Mouse (Mus musculus) intestine, embryonic 15.5 days (tissue): ENCODE results near the gene Bora. TPM values are rescaled to one million over a fixed set of nuclear protein-coding genes. Genes with fewer than 3 reads are reported as not detected.
A peak's percentile ranks its signal among the peaks of the same experiment; 100 is the strongest.
"Not testable (repeated sequence)": the region's sequence is repeated elsewhere in the genome, so short reads cannot be mapped to it uniquely, and the experiment has no call there.

Source experiments
- ATAC-seq: fragments of 200-750 bp; cut with Nextera tagmentation; 2 replicates; pipeline ENCODE4 v1.8.0; 2017; ENCODE audit warnings: moderate TSS enrichment, moderate library complexity
- H3K27ac ChIP-seq: fragments of 300-500 bp; sonication (generic); 2 replicates; pipeline ENCODE4 v1.5.1; 2015; ENCODE audit warnings: mild to moderate bottlenecking, inconsistent platforms
- H3K27me3 ChIP-seq: fragments of 300-500 bp; sonication (generic); replicated peaks from 2 replicates; pipeline ENCODE4 v1.6.1; 2015; ENCODE audit warnings: inconsistent platforms
- H3K36me3 ChIP-seq: fragments of 300-500 bp; sonication (generic); 2 replicates; pipeline ENCODE4 v1.6.1; 2015; ENCODE audit warnings: inconsistent platforms
- H3K4me1 ChIP-seq: fragments of 300-500 bp; sonication (generic); replicated peaks from 2 replicates; pipeline ENCODE4 v1.6.1; 2015; ENCODE audit warnings: inconsistent platforms
- H3K4me2 ChIP-seq: fragments of 300-500 bp; sonication (generic); replicated peaks from 2 replicates; pipeline ENCODE4 v1.6.1; 2015; ENCODE audit warnings: mild to moderate bottlenecking, inconsistent platforms
- H3K4me3 ChIP-seq: fragments of 300-500 bp; sonication (generic); replicated peaks from 2 replicates; pipeline ENCODE4 v1.5.1; 2015; ENCODE audit warnings: inconsistent platforms
- H3K9ac ChIP-seq: fragments of 300-500 bp; sonication (generic); 2 replicates; pipeline ENCODE4 v1.6.1; 2015; ENCODE audit warnings: inconsistent platforms
- H3K9me3 ChIP-seq: fragments of 300-500 bp; sonication (generic); 2 replicates; pipeline ENCODE4 v1.6.1; 2016; ENCODE audit warnings: inconsistent platforms
- WGBS: fragments of 180-500 bp; shearing (Covaris S2); methylation state at CpG from one replicate; pipeline ENCODE4 v1.1.7; 2015; 5-methylcytosine and 5-hydroxymethylcytosine counted together
- polyA plus RNA-seq: library from polyadenylated mRNA; unstranded; fragments of >200 nt; fragmentation: Nextera tagmentation; extraction: Ambion mirVana; gene quantifications from 2 replicates; pipeline ENCODE4 v1.2.1, GENCODE M21; 2015

Gene Bora
- polyA plus RNA-seq, 1 experiment from 2014 or later = 61.2 TPM

- 75% methylated on average over 2 of the region's 2 CpGs for WGBS
- no peak overlapping the region for H3K9ac ChIP-seq
- H3K27me3 ChIP-seq = no peaks in the 10 kb centered on the region
- no peak overlapping the region for H3K4me3 ChIP-seq
- no peak overlapping the region for H3K27ac ChIP-seq
- peak; percentile 61 for ATAC-seq
- no peaks in the 10 kb centered on the region for H3K9me3 ChIP-seq
- H3K4me2 ChIP-seq = no peak overlapping the region
- H3K36me3 ChIP-seq = no peaks in the 10 kb centered on the region
- H3K4me1 ChIP-seq = peaks cover 3% of the 10 kb centered on the region; the same call in 1 of the 2 replicates
Measured at GRCm38 (mm10) chr14:99037703-99038102, 8.3 kb upstream of the Bora start.

DNA sequence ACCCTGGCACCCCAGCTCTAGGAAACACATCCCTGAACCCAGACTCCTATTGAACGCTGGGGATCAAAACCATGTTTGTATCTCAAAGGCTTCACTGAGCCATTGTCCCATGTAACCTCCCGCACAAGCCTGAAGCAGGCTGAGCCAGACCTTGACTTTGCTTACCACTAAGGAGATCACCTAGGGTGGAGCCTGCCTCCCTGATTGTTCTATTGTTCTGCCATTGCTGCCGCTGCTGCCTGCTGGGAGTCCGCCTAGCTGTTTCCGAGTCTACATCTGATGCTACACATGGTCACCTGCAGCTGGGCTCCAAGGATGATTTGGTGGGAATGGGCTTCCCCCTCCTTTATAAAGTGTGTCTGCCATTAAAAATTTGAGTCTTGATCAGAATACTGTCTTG is 6.7 kb upstream of the Bora start:
- not testable (repeated sequence) for ATAC-seq, H3K9ac ChIP-seq, H3K9me3 ChIP-seq, H3K27ac ChIP-seq, H3K27me3 ChIP-seq, H3K4me3 ChIP-seq, H3K4me2 ChIP-seq, H3K36me3 ChIP-seq
- 81% methylated on average over 5 of the region's 5 CpGs for WGBS
- peaks cover 11% of the 10 kb centered on the region for H3K4me1 ChIP-seq

- no peak overlapping the region for H3K27ac ChIP-seq
Measured at GRCm38 (mm10) chr14:99041416-99041815, 4.6 kb upstream of the Bora start.

DNA sequence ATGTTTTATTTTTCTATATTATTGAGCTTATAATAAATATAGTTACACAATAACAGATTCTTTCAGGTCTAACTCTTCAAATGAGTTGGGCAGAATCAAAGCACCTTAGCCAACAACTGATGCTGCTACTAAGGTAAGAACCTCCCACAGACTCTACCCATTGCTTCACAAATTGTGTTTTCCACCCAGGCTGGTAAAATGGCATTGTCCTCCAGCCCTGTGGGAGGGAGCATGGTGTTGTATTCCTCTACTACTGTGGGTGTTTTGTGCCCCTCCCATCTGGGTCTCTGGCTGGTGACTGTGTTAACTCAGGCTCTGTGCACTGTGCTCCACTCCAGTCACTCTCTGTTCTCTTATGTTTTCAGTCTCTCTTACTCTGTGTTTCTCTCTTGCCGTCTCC is 2.5 kb upstream of the Bora start:
- Histone ChIP-seq H3K4me3 (no peak overlapping the region), H3K27me3 (no peaks in the 10 kb centered on the region), H3K27ac (no peak overlapping the region), H3K4me1 (peaks cover 14% of the 10 kb centered on the region), H3K36me3 (no peaks in the 10 kb centered on the region), H3K9me3 (no peaks in the 10 kb centered on the region), H3K9ac (no peak overlapping the region), H3K4me2 (no peak overlapping the region)
- WGBS = 69% methylated on average over 1 of the region's 1 CpGs
- ATAC-seq = no peak

More at GRCm38 (mm10) chr14:99041416-99041815, 4.6 kb upstream of the Bora start:
- no peak overlapping the region for H3K4me3 ChIP-seq
- no peaks in the 10 kb centered on the region for H3K27me3 ChIP-seq
- no peak overlapping the region for H3K9ac ChIP-seq
- no peak overlapping the region for H3K4me2 ChIP-seq
- H3K36me3 ChIP-seq = no peaks in the 10 kb centered on the region
- ATAC-seq = no peak
- H3K9me3 ChIP-seq = no peaks in the 10 kb centered on the region
- peaks cover 14% of the 10 kb centered on the region for H3K4me1 ChIP-seq
- 66% methylated on average over 4 of the region's 4 CpGs for WGBS

- H3K4me2 ChIP-seq = peak overlapping the region; percentile 61
- peak overlapping the region; percentile 93; the same call in 1 of the 2 replicates for H3K4me3 ChIP-seq
- no peak overlapping the region for H3K27ac ChIP-seq
- H3K36me3 ChIP-seq = no peaks in the 10 kb centered on the region
- H3K27me3 ChIP-seq = no peaks in the 10 kb centered on the region
- ATAC-seq = no peak
- H3K4me1 ChIP-seq = peaks cover 14% of the 10 kb centered on the region
- no peaks in the 10 kb centered on the region for H3K9me3 ChIP-seq
- H3K9ac ChIP-seq = no peak overlapping the region
- WGBS = 39% methylated on average over 10 of the region's 10 CpGs
Measured at GRCm38 (mm10) chr14:99044096-99044495, 1.9 kb upstream of the Bora start.

GRCm38 (mm10) chr14:99044718-99045117 is 1.3 kb upstream of the Bora start:
- peak overlapping the region; percentile 92 for H3K9ac ChIP-seq
- 4% methylated on average over 5 of the region's 5 CpGs for WGBS
- peak overlapping the region; percentile 61 for H3K4me2 ChIP-seq
- ATAC-seq = no peak
- no peaks in the 10 kb centered on the region for H3K36me3 ChIP-seq
- H3K27me3 ChIP-seq = no peaks in the 10 kb centered on the region
- H3K4me1 ChIP-seq = peaks cover 14% of the 10 kb centered on the region
- no peak overlapping the region for H3K27ac ChIP-seq
- no peaks in the 10 kb centered on the region for H3K9me3 ChIP-seq
- H3K4me3 ChIP-seq = peak overlapping the region; percentile 93

DNA sequence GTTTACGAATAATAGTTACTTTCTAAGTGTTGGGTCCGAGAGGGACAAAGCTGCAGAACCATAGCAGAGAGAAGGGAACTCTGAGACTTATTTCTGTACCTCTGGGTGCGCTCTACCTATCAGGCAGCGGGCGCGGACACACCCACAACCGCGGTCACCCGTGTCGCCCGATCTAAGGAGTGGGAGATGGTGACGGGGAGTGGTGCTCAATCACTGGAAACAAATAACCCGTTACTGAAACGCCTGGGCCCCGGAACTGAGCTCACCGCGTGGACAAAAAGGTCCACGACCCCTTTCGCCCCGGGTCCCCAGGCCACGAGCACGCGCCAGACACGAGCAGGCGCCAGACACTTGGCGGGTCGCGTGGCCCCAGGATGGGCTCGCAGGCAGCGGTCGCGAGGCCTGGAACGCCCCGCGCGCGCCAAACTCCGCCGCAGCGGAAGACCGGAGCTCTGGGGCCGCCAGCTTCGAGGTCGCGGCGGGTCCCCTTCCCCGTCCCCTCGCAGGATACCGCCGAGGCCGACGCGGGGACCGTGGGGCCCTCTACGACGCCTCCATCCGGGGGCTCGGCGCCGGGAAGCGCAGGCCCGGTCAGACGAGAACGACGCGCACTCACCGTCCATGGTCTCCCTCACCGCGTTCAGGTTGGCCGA is 518 bp upstream of the Bora start:
- Histone ChIP-seq H3K9me3 (no peaks in the 10 kb centered on the region), H3K27ac (peak overlapping the region; percentile 87), H3K4me1 (peaks cover 14% of the 10 kb centered on the region), H3K4me3 (peak overlapping the region; percentile 93), H3K9ac (peak overlapping the region; percentile 92), H3K4me2 (peak overlapping the region; percentile 61), H3K27me3 (no peaks in the 10 kb centered on the region), H3K36me3 (0 out of 2 replicates have a peak, but pooled peaks cover 3% of the 10 kb centered on the region)
- under 1% methylated on average over 67 of the region's 70 CpGs for WGBS
- peak; percentile 23 for ATAC-seq

DNA sequence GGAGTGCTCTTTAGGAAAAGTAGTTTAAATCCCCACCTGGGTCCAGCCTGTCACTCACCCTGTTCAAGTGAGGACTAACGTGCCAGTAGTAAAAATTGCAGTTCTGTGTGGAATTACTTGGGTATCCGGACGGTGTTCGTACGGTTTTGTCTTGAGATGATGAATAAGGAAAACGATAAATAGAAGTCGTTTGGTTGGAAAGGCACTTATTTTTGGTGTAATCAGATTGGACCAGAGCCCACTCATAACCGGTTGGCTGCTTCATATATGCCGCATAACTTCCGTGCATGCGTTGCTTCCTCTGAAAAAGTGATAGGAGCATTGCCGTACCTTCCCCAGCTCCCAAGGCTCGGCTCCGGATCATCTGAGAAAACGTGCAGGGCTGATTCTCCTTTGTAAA is 760 bp downstream of the Bora start:
- Histone ChIP-seq H3K9me3 (no peaks in the 10 kb centered on the region), H3K9ac (peak overlapping the region; percentile 92), H3K27me3 (no peaks in the 10 kb centered on the region), H3K4me3 (peak overlapping the region; percentile 93), H3K4me2 (peak overlapping the region; percentile 61), H3K27ac (peak overlapping the region; percentile 87), H3K4me1 (peaks cover 11% of the 10 kb centered on the region), H3K36me3 (0 out of 2 replicates have a peak, but pooled peaks cover 5% of the 10 kb centered on the region)
- ATAC-seq = peak; percentile 20
- under 1% methylated on average over 15 of the region's 15 CpGs for WGBS

GRCm38 (mm10) chr14:99058959-99059586 is 13.1 kb downstream of the Bora start:
- no peak for ATAC-seq
- Histone ChIP-seq H3K9me3 (no peaks in the 10 kb centered on the region), H3K36me3 (peaks cover 19% of the 10 kb centered on the region)

DNA sequence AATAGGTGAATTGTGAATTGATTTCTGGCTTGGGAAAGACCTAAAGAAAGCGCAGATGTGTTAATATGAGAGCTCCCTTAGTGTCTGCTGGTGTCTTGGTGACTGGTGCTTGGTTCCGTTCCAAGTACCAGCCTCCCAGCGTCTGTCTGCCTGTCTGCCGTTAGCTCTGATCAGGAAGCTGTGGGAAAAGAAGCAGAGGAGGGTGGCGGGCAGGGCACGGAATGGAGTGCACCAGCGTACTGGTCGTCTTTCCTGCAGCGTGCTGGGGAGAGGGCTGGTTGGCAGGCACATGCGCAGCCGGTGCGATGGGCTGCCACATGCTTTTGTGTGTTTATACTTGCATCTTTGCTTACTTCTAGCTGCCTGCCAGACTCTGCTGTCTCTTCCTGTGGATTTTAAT is 14.6 kb downstream of the Bora start:
- no peaks in the 10 kb centered on the region for H3K27me3 ChIP-seq
- H3K4me1 ChIP-seq = no peaks in the 10 kb centered on the region
- no peak overlapping the region for H3K9ac ChIP-seq
- H3K9me3 ChIP-seq = no peaks in the 10 kb centered on the region
- 79% methylated on average over 12 of the region's 12 CpGs for WGBS
- peaks cover 19% of the 10 kb centered on the region for H3K36me3 ChIP-seq
- H3K27ac ChIP-seq = no peak overlapping the region
- H3K4me2 ChIP-seq = no peak overlapping the region
- H3K4me3 ChIP-seq = no peak overlapping the region
- no peak for ATAC-seq

More at GRCm38 (mm10) chr14:99058959-99059586, 13.1 kb downstream of the Bora start:
- no peak overlapping the region for H3K27ac ChIP-seq
- H3K4me1 ChIP-seq = no peaks in the 10 kb centered on the region
- no peak overlapping the region for H3K9ac ChIP-seq
- H3K4me2 ChIP-seq = no peak overlapping the region
- WGBS = 86% methylated on average over 7 of the region's 7 CpGs
- H3K27me3 ChIP-seq = no peaks in the 10 kb centered on the region
- H3K4me3 ChIP-seq = no peak overlapping the region

GRCm38 (mm10) chr14:99063091-99063490 is 17.1 kb downstream of the Bora start:
- WGBS = 93% methylated on average over 2 of the region's 2 CpGs
- Histone ChIP-seq H3K4me2 (no peak overlapping the region), H3K9ac (no peak overlapping the region), H3K4me1 (no peaks in the 10 kb centered on the region), H3K27ac (no peak overlapping the region), H3K9me3 (no peaks in the 10 kb centered on the region), H3K27me3 (no peaks in the 10 kb centered on the region), H3K4me3 (no peak overlapping the region), H3K36me3 (peaks cover 21% of the 10 kb centered on the region)
- no peak for ATAC-seq

DNA sequence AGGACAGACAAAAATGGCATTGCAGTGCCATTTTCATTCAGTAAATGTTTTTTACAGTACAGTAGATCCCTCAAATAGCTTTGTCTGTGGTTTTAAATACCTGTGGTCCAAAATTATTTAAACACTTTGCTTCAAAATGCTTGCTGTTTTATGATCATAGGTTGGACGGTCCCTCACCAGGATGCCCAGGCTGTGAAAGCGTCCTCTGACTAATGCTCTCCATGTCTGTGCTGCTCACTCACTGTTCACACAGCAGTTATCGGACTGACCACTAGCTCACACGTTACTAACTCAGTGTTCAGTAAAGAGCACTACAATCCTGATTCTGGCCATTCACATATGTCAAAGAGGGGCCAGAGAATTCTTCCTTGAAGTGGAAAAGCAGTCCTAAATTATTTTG is 25.1 kb downstream of the Bora start:
- Histone ChIP-seq H3K9me3 (no peaks in the 10 kb centered on the region), H3K4me1 (no peaks in the 10 kb centered on the region), H3K4me3 (no peak overlapping the region), H3K27ac (no peak overlapping the region), H3K27me3 (no peaks in the 10 kb centered on the region), H3K36me3 (peaks cover 9% of the 10 kb centered on the region), H3K4me2 (no peak overlapping the region), H3K9ac (no peak overlapping the region)
- ATAC-seq = no peak
- 83% methylated on average over 4 of the region's 4 CpGs for WGBS

DNA sequence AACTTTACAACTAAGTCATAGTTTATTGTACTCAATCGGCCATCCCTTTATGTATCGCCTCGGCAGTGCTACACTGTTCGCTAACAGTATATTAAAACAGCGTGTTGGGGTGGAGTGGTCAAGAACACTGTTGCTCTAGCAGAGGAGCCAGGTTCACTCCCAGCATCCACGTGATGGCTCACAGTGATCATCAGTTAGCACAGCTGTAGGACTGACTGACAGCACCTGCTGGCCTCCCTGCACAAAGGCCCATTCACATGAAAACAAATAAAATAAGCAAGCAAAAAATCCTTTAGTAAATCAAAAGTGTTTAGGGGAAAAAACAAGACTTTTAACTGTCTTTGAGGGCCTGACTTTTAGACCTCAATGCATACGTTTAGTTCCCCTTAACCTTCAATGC is 42.9 kb downstream of the Bora start:
- 93% methylated on average over 7 of the region's 7 CpGs for WGBS
- peaks cover 30% of the 10 kb centered on the region for H3K36me3 ChIP-seq
- H3K27ac ChIP-seq = no peak overlapping the region
- H3K4me2 ChIP-seq = no peak overlapping the region
- no peak overlapping the region for H3K4me3 ChIP-seq
- H3K4me1 ChIP-seq = no peaks in the 10 kb centered on the region
- H3K9me3 ChIP-seq = no peaks in the 10 kb centered on the region
- no peak overlapping the region for H3K9ac ChIP-seq
- ATAC-seq = no peak
- H3K27me3 ChIP-seq = no peaks in the 10 kb centered on the region
